Mouse (Mus musculus) embryonic facial prominence, embryonic 11.5 days (tissue): ENCODE results near the gene Mcm3. TPM values are rescaled to one million over a fixed set of nuclear protein-coding genes. Genes with fewer than 3 reads are reported as not detected.

Experiments
- ATAC-seq: fragments of 200-750 bp; cut with Nextera tagmentation; replicated peaks from 2 replicates; pipeline ENCODE4 v1.8.0; 2017; ENCODE audit warnings: low read depth; ENCODE audit not compliant: insufficient number of reproducible peaks, low FRiP score, low TSS enrichment
- DNase-seq: peaks from one replicate; pipeline ENCODE4 v3.0.0-alpha.2; 2015; ENCODE audit warnings: low spot score
- H3K27ac ChIP-seq: fragments of 300-500 bp; sonication (generic); replicated peaks from 2 replicates; pipeline ENCODE4 v1.5.1; 2014; ENCODE audit warnings: mild to moderate bottlenecking, low read depth, low read length, control low read depth
- H3K27me3 ChIP-seq: fragments of 300-500 bp; sonication (generic); 2 replicates; pipeline ENCODE4 v1.6.1; 2014; ENCODE audit warnings: mild to moderate bottlenecking, low read length, moderate library complexity, mixed read lengths; ENCODE audit not compliant: control insufficient read depth, insufficient read depth
- H3K36me3 ChIP-seq: fragments of 300-500 bp; sonication (generic); replicated peaks from 2 replicates; pipeline ENCODE4 v1.6.1; 2014; ENCODE audit warnings: low read depth, mild to moderate bottlenecking, low read length, moderate library complexity, mixed read lengths; ENCODE audit not compliant: control insufficient read depth, insufficient read depth
- H3K4me1 ChIP-seq: fragments of 300-500 bp; sonication (generic); 2 replicates; pipeline ENCODE4 v1.6.1; 2014; ENCODE audit warnings: low read length, mixed read lengths; ENCODE audit not compliant: control insufficient read depth, insufficient read depth
- H3K4me2 ChIP-seq: fragments of 300-500 bp; sonication (generic); 2 replicates; pipeline ENCODE4 v1.6.1; 2014; ENCODE audit warnings: low read depth, mild to moderate bottlenecking, control low read depth, low read length, moderate library complexity
- H3K4me3 ChIP-seq: fragments of 300-500 bp; sonication (generic); 2 replicates; pipeline ENCODE4 v1.5.1; 2014; ENCODE audit warnings: low read depth, low read length, control low read depth
- H3K9ac ChIP-seq: fragments of 300-500 bp; sonication (generic); replicated peaks from 2 replicates; pipeline ENCODE4 v1.6.1; 2014; ENCODE audit warnings: mild to moderate bottlenecking, control low read depth, low read length
- H3K9me3 ChIP-seq: fragments of 300-500 bp; sonication (generic); replicated peaks from 2 replicates; pipeline ENCODE4 v1.6.1; 2016; ENCODE audit warnings: mild to moderate bottlenecking, low read length, inconsistent platforms, mixed read lengths; ENCODE audit not compliant: control insufficient read depth
- WGBS: fragments of 180-500 bp; shearing (Covaris S2); extraction: QIAGEN DNeasy Blood & Tissue Kit; methylation state at CpG from one replicate; pipeline ENCODE4 v1.1.7; 2014; 5-methylcytosine and 5-hydroxymethylcytosine counted together
- polyA plus RNA-seq: library from polyadenylated mRNA; unstranded; fragments of >200 nt; fragmentation: Nextera tagmentation; extraction: Ambion mirVana; gene quantifications from 2 replicates; pipeline ENCODE4 v1.2.1, GENCODE M21; 2014

Gene Mcm3
- 219 TPM in 2 replicates for polyA plus RNA-seq

DNA sequence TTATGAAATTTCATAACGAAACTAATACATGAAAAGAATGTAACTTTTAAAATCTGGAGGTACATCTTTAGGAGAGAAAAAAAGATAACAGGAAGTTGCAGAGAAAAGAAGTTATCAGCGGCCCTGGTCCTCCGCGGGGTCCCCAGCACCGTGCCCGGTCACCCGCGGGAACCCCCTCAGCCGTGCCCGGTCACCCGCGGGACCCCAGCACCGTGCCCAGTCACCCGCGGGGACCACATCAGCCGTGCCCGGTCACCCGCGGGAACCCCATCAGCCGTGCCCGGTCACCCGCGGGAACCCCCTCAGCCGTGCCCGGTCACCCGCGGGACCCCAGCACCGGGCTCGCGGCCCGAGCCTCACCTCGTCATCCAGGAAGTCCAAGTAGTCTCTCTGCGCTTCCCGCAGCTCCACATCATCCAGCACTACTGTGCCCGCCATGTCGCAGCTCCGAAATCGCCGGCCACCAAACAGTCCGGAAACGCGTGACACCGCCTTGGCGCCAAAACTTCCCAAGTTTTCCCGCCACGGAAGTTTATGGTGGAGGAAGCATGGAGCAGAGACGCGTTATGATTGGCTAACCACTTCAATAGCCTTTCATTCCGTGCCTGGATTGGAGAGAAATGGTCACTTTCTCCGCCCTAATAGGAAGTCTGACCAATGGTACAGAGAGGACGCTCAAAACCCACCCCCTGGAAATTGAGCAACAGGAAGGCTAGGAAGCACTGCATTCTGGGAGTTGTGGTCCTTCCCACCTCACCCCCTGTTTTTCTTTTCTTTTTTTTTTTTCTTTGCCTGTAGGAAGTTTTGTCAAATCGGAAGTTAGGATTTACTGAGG lies at the start of gene Mcm3:
TSS of gene Mcm3 (minus strand) at position 542 of the 835 bp plus-strand sequence.
- Histone ChIP-seq H3K4me2 (peak within 1 kb of the TSS; percentile 53), H3K4me1 (no peaks in the 10 kb centered on the region), H3K9me3 (no peaks in the 10 kb centered on the region), H3K27ac (no peak within 1 kb of the TSS; the same call in 1 of the 2 replicates), H3K4me3 (peak within 1 kb of the TSS; percentile 83), H3K36me3 (peaks cover 11% of the 10 kb centered on the region), H3K9ac (peak within 1 kb of the TSS; percentile 88), H3K27me3 (no peaks in the 10 kb centered on the region)
- WGBS: under 1% methylated on average over 52 of the region's 52 CpGs
- ATAC-seq (peak; percentile 98), DNase-seq (peak; percentile 98)

DNA sequence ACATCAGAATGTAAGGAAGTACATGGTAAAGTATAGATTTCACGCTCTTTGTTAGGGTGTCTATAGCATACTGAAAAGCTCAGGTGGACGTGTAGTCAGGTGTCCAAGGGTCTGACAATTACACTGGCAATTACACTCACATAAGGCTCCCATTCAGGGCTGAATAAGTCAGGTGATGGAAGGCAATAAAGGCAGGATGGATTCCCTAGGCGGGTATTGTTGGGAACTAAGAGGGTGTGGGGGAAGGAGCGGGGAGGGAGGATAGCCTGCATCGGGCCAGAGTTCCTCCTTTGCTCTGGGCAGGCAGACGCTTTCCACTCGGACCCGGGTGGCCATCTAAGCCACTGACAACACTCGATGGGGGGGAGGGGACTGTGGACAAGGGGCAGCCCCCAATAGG lies 47.9 kb upstream of the Mcm3 start:
- no peak overlapping the region for H3K4me2 ChIP-seq
- H3K36me3 ChIP-seq: no peaks in the 10 kb centered on the region
- no peaks in the 10 kb centered on the region for H3K27me3 ChIP-seq
- H3K4me1 ChIP-seq: no peaks in the 10 kb centered on the region
- DNase-seq: no peak
- H3K9me3 ChIP-seq: no peaks in the 10 kb centered on the region
- WGBS: 48% methylated on average over 9 of the region's 9 CpGs
- H3K4me3 ChIP-seq: no peak overlapping the region
- H3K9ac ChIP-seq: no peak overlapping the region
- no peak overlapping the region for H3K27ac ChIP-seq
- ATAC-seq: peak; percentile 64; the same call in 1 of the 2 replicates

DNA sequence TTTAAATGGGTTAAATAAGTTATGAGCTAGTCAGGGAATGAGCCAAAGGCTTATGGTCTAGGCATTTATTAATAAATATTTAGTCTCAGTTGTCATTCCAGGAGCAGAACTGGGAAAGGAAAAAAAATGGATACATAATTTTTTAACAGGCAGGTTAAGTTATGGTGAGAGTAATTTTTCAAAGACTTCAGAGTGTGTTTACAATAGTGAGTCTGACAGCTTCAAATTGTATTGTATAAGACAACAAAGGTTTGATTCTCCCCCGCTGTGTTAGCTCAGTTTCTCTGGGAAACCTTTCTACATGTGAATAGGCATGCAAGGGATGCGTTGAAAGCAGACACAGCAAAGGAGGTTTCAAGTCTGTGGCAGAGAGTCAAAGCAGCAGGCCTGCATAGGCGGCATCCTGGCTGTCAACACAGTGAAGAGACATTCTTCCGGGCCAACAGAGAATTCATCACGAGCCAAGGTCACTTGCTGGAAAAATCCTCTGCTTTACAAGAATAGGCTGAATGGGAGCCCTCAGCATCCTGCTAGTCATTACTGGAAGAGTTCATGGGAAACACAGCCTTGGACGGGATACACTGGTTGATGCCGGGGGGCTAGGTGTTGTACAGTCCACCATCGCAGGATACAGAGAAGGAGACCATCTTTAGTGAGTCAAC lies 47.3 kb upstream of the Mcm3 start:
- H3K36me3 ChIP-seq: no peaks in the 10 kb centered on the region
- DNase-seq (no peak), ATAC-seq (peak; percentile 51; the same call in 1 of the 2 replicates)
- no peaks in the 10 kb centered on the region for H3K4me1 ChIP-seq
- 49% methylated on average over 8 of the region's 8 CpGs for WGBS
- H3K27me3 ChIP-seq: no peaks in the 10 kb centered on the region
- no peaks in the 10 kb centered on the region for H3K9me3 ChIP-seq
- H3K27ac ChIP-seq: no peak overlapping the region
- no peak overlapping the region for H3K4me3 ChIP-seq
- H3K9ac ChIP-seq: no peak overlapping the region
- no peak overlapping the region for H3K4me2 ChIP-seq

DNA sequence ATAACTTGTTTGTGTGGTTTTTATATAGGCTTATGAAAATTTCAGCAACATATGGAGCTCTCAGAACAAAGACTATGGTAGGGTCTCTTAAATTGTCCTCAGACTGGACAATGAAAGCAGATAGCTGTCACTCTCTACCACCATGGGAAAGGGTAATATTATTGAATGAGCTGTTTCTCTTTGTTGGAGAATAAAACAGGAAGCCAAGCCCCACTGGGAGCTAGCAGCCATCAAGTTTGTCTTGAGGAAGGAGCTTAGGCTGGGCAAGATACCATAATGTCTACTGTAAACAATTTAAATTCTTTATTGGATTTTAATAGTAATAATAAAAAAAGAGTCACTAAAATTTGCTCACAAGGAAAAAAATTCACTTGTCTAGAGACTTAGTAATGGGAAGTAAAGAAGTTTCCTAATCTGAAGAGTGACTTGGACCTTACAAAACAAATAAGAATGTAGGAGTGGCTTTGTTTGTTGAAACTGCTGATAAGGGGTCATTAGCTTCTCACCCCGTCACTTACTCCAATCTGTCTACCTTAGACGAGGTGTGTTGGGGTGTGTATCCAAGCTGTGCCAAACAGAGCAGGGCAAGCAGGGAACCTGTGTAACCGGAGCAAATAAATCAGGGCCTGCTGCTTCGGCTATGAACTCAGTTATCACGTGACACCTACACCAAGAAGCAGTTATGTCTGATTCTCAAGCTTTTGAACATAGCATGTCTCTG lies 43.5 kb upstream of the Mcm3 start:
- H3K36me3 ChIP-seq: no peaks in the 10 kb centered on the region
- H3K27ac ChIP-seq: no peak overlapping the region
- no peak overlapping the region for H3K4me3 ChIP-seq
- no peak overlapping the region for H3K4me2 ChIP-seq
- WGBS: 59% methylated on average over 5 of the region's 5 CpGs
- no peaks in the 10 kb centered on the region for H3K9me3 ChIP-seq
- no peak overlapping the region for H3K9ac ChIP-seq
- no peaks in the 10 kb centered on the region for H3K27me3 ChIP-seq
- ATAC-seq (no peak), DNase-seq (no peak)
- no peaks in the 10 kb centered on the region for H3K4me1 ChIP-seq

DNA sequence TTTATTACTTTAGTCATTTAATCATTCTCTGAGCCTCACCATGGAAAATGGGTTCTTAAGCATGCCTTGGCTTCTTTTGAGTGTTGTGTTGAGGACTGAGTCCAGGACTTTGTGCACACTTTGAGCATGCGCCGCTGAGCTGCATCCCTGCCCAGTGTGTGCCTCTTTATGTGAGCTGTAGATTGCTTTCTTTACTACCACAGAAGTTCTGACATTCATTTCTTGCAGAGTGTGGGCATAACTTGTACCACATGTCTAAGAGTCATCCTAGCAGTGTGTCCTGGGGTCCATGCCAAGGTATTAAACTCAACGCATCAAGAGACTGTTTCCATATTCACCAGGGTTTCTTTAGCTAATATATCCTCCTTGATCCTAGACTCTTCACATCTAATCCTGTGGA lies 41.8 kb upstream of the Mcm3 start:
- H3K4me3 ChIP-seq: no peak overlapping the region
- no peak for DNase-seq
- no peak for ATAC-seq
- no peaks in the 10 kb centered on the region for H3K27me3 ChIP-seq
- 87% methylated on average over 3 of the region's 3 CpGs for WGBS
- H3K9ac ChIP-seq: no peak overlapping the region
- H3K27ac ChIP-seq: no peak overlapping the region
- H3K4me1 ChIP-seq: no peaks in the 10 kb centered on the region
- no peaks in the 10 kb centered on the region for H3K9me3 ChIP-seq
- H3K4me2 ChIP-seq: no peak overlapping the region
- no peaks in the 10 kb centered on the region for H3K36me3 ChIP-seq

DNA sequence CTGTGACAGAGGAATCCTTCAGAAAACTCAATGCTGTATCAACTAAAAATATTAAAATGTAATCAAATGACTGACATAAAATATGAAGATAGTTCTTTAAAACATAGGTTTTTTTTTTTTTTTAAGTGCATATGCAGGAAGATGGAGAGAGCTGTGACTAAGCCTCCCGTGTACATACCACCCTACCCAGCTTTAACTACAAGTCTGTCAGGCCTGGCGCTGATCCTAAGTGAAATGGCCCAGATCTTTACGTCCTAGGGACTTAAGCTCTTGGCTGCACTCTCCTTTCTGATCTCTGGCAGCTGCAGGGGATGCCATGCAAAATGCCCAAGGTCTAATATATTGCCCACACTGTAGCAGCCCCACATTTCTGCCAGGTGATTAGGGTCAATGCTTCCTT lies 40.7 kb upstream of the Mcm3 start:
- 82% methylated on average over 3 of the region's 3 CpGs for WGBS
- ATAC-seq: no peak
- no peak for DNase-seq

DNA sequence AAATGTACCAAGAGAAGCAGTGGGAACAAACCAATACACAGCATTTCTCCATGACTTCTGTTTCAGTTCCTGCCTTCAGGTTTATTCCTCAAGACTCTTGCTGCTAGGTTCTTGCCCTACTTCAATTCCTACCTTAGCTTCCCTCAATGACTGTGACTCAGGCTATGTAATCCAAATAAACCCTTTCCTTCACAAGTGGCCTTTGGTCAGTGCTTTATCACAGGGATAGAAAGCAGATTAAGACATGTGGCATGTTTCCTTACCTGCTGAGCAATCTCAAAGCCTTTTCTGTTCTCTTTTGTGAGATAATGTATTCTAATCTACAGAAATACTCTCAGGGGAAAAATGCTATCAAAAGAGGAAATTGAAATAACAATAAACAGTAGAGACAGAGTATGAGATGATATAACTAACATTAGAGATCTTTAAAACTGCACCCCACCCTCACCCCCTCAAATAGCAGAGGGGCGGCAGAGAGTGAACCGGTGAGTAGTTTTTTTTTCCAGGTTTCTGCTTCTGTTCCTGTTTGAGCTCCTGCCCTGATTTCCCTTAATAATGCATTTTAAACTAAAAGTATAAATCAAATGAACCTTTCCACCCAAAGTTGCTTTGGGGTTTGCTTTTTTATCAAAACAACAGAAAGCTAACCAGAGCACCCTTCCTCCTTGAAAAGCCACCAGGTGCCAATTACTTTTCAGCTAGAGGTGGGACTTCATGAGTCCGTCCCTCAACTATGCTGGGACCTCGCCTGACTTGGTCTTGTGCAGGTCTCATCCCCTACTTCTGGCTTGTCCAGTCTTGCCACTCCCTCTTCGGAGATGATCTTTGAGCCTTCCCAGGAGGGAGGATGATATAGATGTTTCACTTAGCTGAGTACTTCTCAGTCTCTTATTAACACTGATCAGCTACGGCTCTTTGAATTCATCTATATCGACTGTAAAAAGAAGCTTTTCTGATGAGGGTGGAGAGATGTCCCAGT lies 37.1 kb upstream of the Mcm3 start:
- 85% methylated on average over 7 of the region's 7 CpGs for whole genome bisulfite sequencing
- no peak for ATAC-seq
- H3K27me3 ChIP-seq: no peaks in the 10 kb centered on the region

More for the DNA sequence above, 40.7 kb upstream of the Mcm3 start:
- Histone ChIP-seq H3K9me3 (no peaks in the 10 kb centered on the region), H3K4me2 (no peak overlapping the region), H3K4me1 (no peaks in the 10 kb centered on the region), H3K9ac (no peak overlapping the region), H3K27ac (no peak overlapping the region), H3K27me3 (no peaks in the 10 kb centered on the region), H3K4me3 (no peak overlapping the region), H3K36me3 (no peaks in the 10 kb centered on the region)

More for the DNA sequence above, 37.1 kb upstream of the Mcm3 start:
- no peaks in the 10 kb centered on the region for H3K36me3 ChIP-seq
- H3K4me1 ChIP-seq: no peaks in the 10 kb centered on the region
- no peak overlapping the region for H3K27ac ChIP-seq
- H3K9me3 ChIP-seq: no peaks in the 10 kb centered on the region
- no peak overlapping the region for H3K4me3 ChIP-seq
- no peak overlapping the region for H3K4me2 ChIP-seq
- DNase-seq: no peak
- H3K9ac ChIP-seq: no peak overlapping the region
